Mouse (Mus musculus) Patski (cell line): ENCODE measurements around the gene Ptprf. TPM values are rescaled to one million over a fixed set of nuclear protein-coding genes. Genes with fewer than 3 reads are reported as not detected.

Experiments used
- ATAC-seq: fragments of 100-300 bp; one replicate; pipeline ENCODE4 v1.8.0; 2021
- CTCF ChIA-PET: fragments of 350-600 bp; sonication (Branson Sonifier 250); formaldehyde crosslinking; loops from one replicate; lab custom pipeline; 2022; ENCODE audit warnings: inconsistent platforms; lab: Charles Lee
- POLR2A ChIA-PET: fragments of 350-600 bp; sonication (Branson Sonifier 250); formaldehyde crosslinking; loops from one replicate; lab custom pipeline; 2022; ENCODE audit warnings: antibody characterized with exemption, inconsistent platforms; lab: Charles Lee
- DNase-seq: peaks from one replicate; pipeline ENCODE4 v3.0.0-alpha.2; 2011; ENCODE audit warnings: low read depth, low spot score
- H3K27me3 ChIP-seq: fragments of 371-371 bp; one replicate; pipeline ENCODE4 v1.5.1; 2021
- CTCF ChIP-seq: fragments of 100-300 bp; IDR thresholded peaks from one replicate; pipeline ENCODE4 v1.5.1; 2021
- in situ Hi-C: fragments of 300-500 bp; cut with MboI; formaldehyde crosslinking; loops from 3 replicates; pipeline ENCODE4 v1.11.1; 2018; ENCODE audit warnings: low pct_unique_long_range_greater_than_20kb, mixed read lengths
- polyA plus RNA-seq: library from polyadenylated mRNA; unstranded; gene quantifications from one replicate; pipeline ENCODE4 v1.2.3, GENCODE M21; 2021

The Ptprf gene
- polyA plus RNA-seq, 1 experiment from 2014 or later = 5.9 TPM

GRCm38 (mm10) chr4:118273545-118273944 lies 17.7 kb downstream of the Ptprf start:
- H3K27me3 ChIP-seq = no peaks in the 10 kb centered on the region
- TF ChIP-seq CTCF = no peak
- DNase-seq (no peak), ATAC-seq (no peak)
- ChIA-PET CTCF (no interaction called here), POLR2A (interaction anchor here (1.3 kb wide), 1 partner anchor 25 kb away, joined by 3 read pairs; no protein-coding TSS in a partner anchor)
- in situ Hi-C loops = no loop called here

GRCm38 (mm10) chr4:118272871-118273270 lies 18.3 kb downstream of the Ptprf start:
- TF ChIP-seq CTCF = no peak
- ATAC-seq = no peak
- in situ Hi-C loops = no loop called here
- no peaks in the 10 kb centered on the region for H3K27me3 ChIP-seq
- no peak for DNase-seq
- POLR2A ChIA-PET = interaction anchor here (1.3 kb wide), 1 partner anchor 25 kb away, joined by 3 read pairs; no protein-coding TSS in a partner anchor
- CTCF ChIA-PET = no interaction called here

- no peaks in the 10 kb centered on the region for H3K27me3 ChIP-seq
- no peak for DNase-seq
- CTCF ChIA-PET = no interaction called here
- TF ChIP-seq CTCF = no peak
- POLR2A ChIA-PET = interaction anchor here (1.3 kb wide), 1 partner anchor 24 kb away, joined by 3 read pairs; no protein-coding TSS in a partner anchor
- in situ Hi-C loops = no loop called here
- ATAC-seq = no peak
These were observed 18.9 kb downstream of the Ptprf start for GRCm38 (mm10) chr4:118272258-118272657.

- H3K27me3 ChIP-seq = no peaks in the 10 kb centered on the region
- ChIA-PET POLR2A (no interaction called here), CTCF (no interaction called here)
- ATAC-seq = no peak
- in situ Hi-C loops = no loop called here
- no peak for TF ChIP-seq CTCF
- DNase-seq = no peak
These were observed 19.6 kb downstream of the Ptprf start for GRCm38 (mm10) chr4:118271556-118272074.

- ChIA-PET POLR2A (no interaction called here), CTCF (interaction anchor here (1.1 kb wide), 1 partner anchor 23 kb away, joined by 3 read pairs; no protein-coding TSS in a partner anchor)
- DNase-seq (no peak), ATAC-seq (no peak)
- no peaks in the 10 kb centered on the region for H3K27me3 ChIP-seq
- TF ChIP-seq CTCF = no peak
- in situ Hi-C loops = no loop called here
These were observed 20.5 kb downstream of the Ptprf start for GRCm38 (mm10) chr4:118270706-118271105.

- no peak for ATAC-seq
- no peak for TF ChIP-seq CTCF
- POLR2A ChIA-PET = no interaction called here
- H3K27me3 ChIP-seq = no peaks in the 10 kb centered on the region
- in situ Hi-C loops = no loop called here
- CTCF ChIA-PET = interaction anchor here (1.1 kb wide), 1 partner anchor 24 kb away, joined by 3 read pairs; no protein-coding TSS in a partner anchor
- DNase-seq = no peak
These were observed 21.2 kb downstream of the Ptprf start for GRCm38 (mm10) chr4:118269999-118270398.

- ChIA-PET CTCF (no interaction called here), POLR2A (no interaction called here)
- no peak for TF ChIP-seq CTCF
- in situ Hi-C loops = no loop called here
- ATAC-seq (no peak), DNase-seq (no peak)
- no peaks in the 10 kb centered on the region for H3K27me3 ChIP-seq
These were observed 22.6 kb downstream of the Ptprf start for GRCm38 (mm10) chr4:118268429-118269212.

GRCm38 (mm10) chr4:118265557-118265956 lies 25.6 kb downstream of the Ptprf start:
- CTCF ChIA-PET = no interaction called here
- POLR2A ChIA-PET = no interaction called here
- ATAC-seq (no peak), DNase-seq (no peak)
- in situ Hi-C loops = no loop called here
- no peaks in the 10 kb centered on the region for H3K27me3 ChIP-seq
- TF ChIP-seq CTCF = no peak

- ATAC-seq (no peak), DNase-seq (no peak)
- ChIA-PET CTCF (no interaction called here), POLR2A (no interaction called here)
- in situ Hi-C loops = no loop called here
- no peaks in the 10 kb centered on the region for H3K27me3 ChIP-seq
- TF ChIP-seq CTCF = no peak
These were observed 29.3 kb downstream of the Ptprf start for GRCm38 (mm10) chr4:118261771-118262473.

- ATAC-seq = no peak
- POLR2A ChIA-PET = no interaction called here
- DNase-seq = no peak
- CTCF ChIA-PET = no interaction called here
- in situ Hi-C loops = no loop called here
- TF ChIP-seq CTCF = no peak
- H3K27me3 ChIP-seq = no peaks in the 10 kb centered on the region
These were observed 29.9 kb downstream of the Ptprf start for GRCm38 (mm10) chr4:118261291-118261690.
